Mouse (Mus musculus): Measurements from ENCODE around the gene Huwe1. TPM values are rescaled to one million over a fixed set of nuclear protein-coding genes. Genes with fewer than 3 reads are reported as not detected.

Gene Huwe1
- polyA plus RNA-seq (2017; shearing (Covaris generic)), result 10 to 100 TPM; 32.4 to 43.9 TPM

GRCm38 (mm10) chrX:151800701-151801511, at the start of gene Huwe1:
Gene Huwe1 (plus strand): TSS chrX:151800807.

Other genes with a start within 250 kb of the Huwe1 start
- 100 to 1,000 TPM in 1 of 2 experiments, 10 to 100 TPM in 1; 83.9 to 112 TPM for gene Hsd17b10, start 201.0 kb downstream of the Huwe1 start, polyA plus RNA-seq (2017; shearing (Covaris generic))
- 1 to 10 TPM; 1.3 to 1.7 TPM for gene Ribc1, start 215.5 kb downstream of the Huwe1 start, polyA plus RNA-seq (2017; shearing (Covaris generic))
- gene Smc1a, start 215.6 kb downstream of the Huwe1 start, polyA plus RNA-seq (2017; shearing (Covaris generic)), result 10 to 100 TPM; 71.1 to 71.8 TPM

All from activated CD4-positive, CD25-positive, alpha-beta regulatory T cell (primary cell).